15 mouse cellular contexts compared by ENCODE assay signal in genomic region chr5:5245182-5245581, GRCm38 (mm10).
"Had no signal": no experiment of that assay in that cellular context is flagged by ENCODE, and none has a peak within 500 bp of the region (broad histone marks: within the 10 kb centered on the region; RNA-seq: fewer than 3 reads in every experiment).

No protein-coding gene starts in this region.

- DNase-seq: retina, postnatal 1 day; right cerebral cortex, adult 18-20 months; right cerebral cortex, postnatal 14 days; right cerebral cortex, postnatal 25 days; spleen, adult 18-20 months; thymus, adult 18-20 months; thymus, adult 2 months; thymus, postnatal 14 days; thymus, postnatal 25 days; thymus, postnatal 36 days; thymus, postnatal 4 days had no signal

- H3K27ac ChIP-seq: neural tube, embryonic 13.5 days; neural tube, embryonic 15.5 days; stomach, embryonic 15.5 days; stomach, postnatal 0 days had no signal

- H3K4me3 ChIP-seq: neural tube, embryonic 13.5 days; neural tube, embryonic 15.5 days; stomach, embryonic 15.5 days had no signal
